Mouse (Mus musculus) G1E (cell line): ENCODE data around the gene Olfr640. TPM values are rescaled to one million over a fixed set of nuclear protein-coding genes. Genes with fewer than 3 reads are reported as not detected.

Experiments
- ATAC-seq: 2 replicates; pipeline ENCODE4 v1.8.0; 2016; ENCODE audit warnings: mild to moderate bottlenecking; ENCODE audit not compliant: insufficient number of reproducible peaks, poor library complexity, low FRiP score, severe bottlenecking; ENCODE audit errors: extremely low read depth
- DNase-seq: peaks from one replicate; pipeline ENCODE4 v3.0.0; 2012; ENCODE audit warnings: low spot score
- H3K27me3 ChIP-seq: 2 replicates; pipeline ENCODE4 v1.6.1; 2012; ENCODE audit warnings: mild to moderate bottlenecking, low read length, inconsistent platforms; ENCODE audit not compliant: insufficient read depth
- H3K36me3 ChIP-seq: replicated peaks from 2 replicates; pipeline ENCODE3; 2012; ENCODE audit warnings: mild to moderate bottlenecking, inconsistent platforms
- H3K4me1 ChIP-seq: 2 replicates; pipeline ENCODE4 v1.6.1; 2012; ENCODE audit warnings: low read depth, low read length, inconsistent platforms, mixed read lengths; ENCODE audit not compliant: insufficient read depth
- H3K4me3 ChIP-seq: 2 replicates; pipeline ENCODE4 v1.5.1; 2012; ENCODE audit warnings: low read depth, mild to moderate bottlenecking, inconsistent platforms, low read length, moderate library complexity, mixed read lengths
- H3K9me3 ChIP-seq: replicated peaks from 2 replicates; pipeline ENCODE4 v1.6.1; 2012; ENCODE audit warnings: inconsistent platforms
- CTCF ChIP-seq: IDR thresholded peaks from 2 replicates; pipeline ENCODE4 v1.5.1; 2012; ENCODE audit warnings: low read depth, low read length, inconsistent platforms, mixed read lengths
- GATA1 ChIP-seq: IDR thresholded peaks from 2 replicates; pipeline ENCODE4 v1.6.1; 2012; ENCODE audit warnings: borderline replicate concordance, low read length, inconsistent platforms, mixed read lengths
- GATA2 ChIP-seq: IDR thresholded peaks from 2 replicates; pipeline ENCODE4 v1.6.1; 2012; ENCODE audit warnings: low read depth, low read length, inconsistent platforms, borderline replicate concordance
- POLR2AphosphoS5 ChIP-seq: IDR thresholded peaks from 2 replicates; pipeline ENCODE4 v1.6.1; 2012; ENCODE audit warnings: low read depth, low read length, inconsistent platforms; ENCODE audit not compliant: insufficient replicate concordance
- TAL1 ChIP-seq: conservative IDR thresholded peaks from 2 replicates; pipeline ENCODE4 v1.6.1; 2012; ENCODE audit warnings: low read depth, low read length, inconsistent platforms, mixed read lengths
- polyA plus RNA-seq: library from polyadenylated mRNA; stranded (reverse); fragments of >175 nt; gene quantifications from 2 replicates; pipeline ENCODE4 v1.2.3, GENCODE M21; 2012
- total RNA-seq, 2 experiments: library from RNA; stranded (forward) in 1 of 2; stranded (reverse) in 1 of 2; fragments of 200-1000 nt in 1 of 2; fragments of >200 nt in 1 of 2; fragmentation: Nextera tagmentation in 1 of 2; gene quantifications; 2 replicates each; pipeline ENCODE4 v1.2.3; 2014 to 2017

Olfr640 gene
- total and polyA plus RNA-seq, 3 experiments = 0.11 TPM; not detected in 2

GRCm38 (mm10) chr7:104026978-104027377, 1.6 kb upstream of the Olfr640 start:
- H3K36me3 ChIP-seq = no peaks in the 10 kb centered on the region
- no peaks in the 10 kb centered on the region for H3K9me3 ChIP-seq
- no peak for ATAC-seq
- H3K4me3 ChIP-seq = no peak overlapping the region
- H3K27me3 ChIP-seq = peaks cover 2% of the 10 kb centered on the region; the same call in 1 of the 2 replicates
- no peak for TF ChIP-seq POLR2AphosphoS5
- TF ChIP-seq CTCF = no peak
- no peak for TF ChIP-seq GATA2
- no peak for TF ChIP-seq GATA1
- no peak for TF ChIP-seq TAL1
- no peak for DNase-seq
- no peaks in the 10 kb centered on the region for H3K4me1 ChIP-seq

GRCm38 (mm10) chr7:104021651-104022050, 3.7 kb downstream of the Olfr640 start:
- ATAC-seq (no peak), DNase-seq (no peak)

GRCm38 (mm10) chr7:104018953-104019352, 6.4 kb downstream of the Olfr640 start:
- H3K4me1 ChIP-seq = no peaks in the 10 kb centered on the region
- H3K9me3 ChIP-seq = no peaks in the 10 kb centered on the region
- H3K27me3 ChIP-seq = no peaks in the 10 kb centered on the region
- ATAC-seq = no peak
- DNase-seq = no peak
- H3K36me3 ChIP-seq = no peaks in the 10 kb centered on the region
- no peak for TF ChIP-seq POLR2AphosphoS5
- TF ChIP-seq GATA2 = no peak
- no peak for TF ChIP-seq GATA1
- TF ChIP-seq TAL1 = no peak
- no peak for TF ChIP-seq CTCF
- H3K4me3 ChIP-seq = no peak overlapping the region

More at GRCm38 (mm10) chr7:104021651-104022050, 3.7 kb downstream of the Olfr640 start:
- H3K4me1 ChIP-seq = no peaks in the 10 kb centered on the region
- no peaks in the 10 kb centered on the region for H3K36me3 ChIP-seq
- TF ChIP-seq CTCF (no peak), TAL1 (no peak), GATA2 (no peak), POLR2AphosphoS5 (no peak), GATA1 (no peak)
- no peaks in the 10 kb centered on the region for H3K9me3 ChIP-seq
- H3K4me3 ChIP-seq = no peak overlapping the region
- H3K27me3 ChIP-seq = peaks cover 2% of the 10 kb centered on the region; the same call in 1 of the 2 replicates

GRCm38 (mm10) chr7:104017203-104017602, 8.2 kb downstream of the Olfr640 start, which contains the start of gene Olfr639:
Gene Olfr639 (minus strand): TSS chr7:104017303.
- H3K27me3 ChIP-seq = no peaks in the 10 kb centered on the region
- DNase-seq (no peak), ATAC-seq (no peak)
- H3K9me3 ChIP-seq = no peaks in the 10 kb centered on the region
- TF ChIP-seq POLR2AphosphoS5 = no peak
- TF ChIP-seq TAL1 = no peak
- no peak for TF ChIP-seq GATA1
- no peak for TF ChIP-seq CTCF
- TF ChIP-seq GATA2 = no peak
- no peak within 1 kb of the TSS for H3K4me3 ChIP-seq
- H3K4me1 ChIP-seq = no peaks in the 10 kb centered on the region
- H3K36me3 ChIP-seq = no peaks in the 10 kb centered on the region

GRCm38 (mm10) chr7:103999124-103999523, 26.2 kb downstream of the Olfr640 start:
- Histone ChIP-seq H3K9me3 (no peaks in the 10 kb centered on the region), H3K36me3 (no peaks in the 10 kb centered on the region), H3K4me1 (no peaks in the 10 kb centered on the region), H3K27me3 (no peaks in the 10 kb centered on the region), H3K4me3 (no peak overlapping the region)
- DNase-seq (no peak), ATAC-seq (no peak)
- TF ChIP-seq TAL1 = no peak
- TF ChIP-seq GATA2 = no peak
- no peak for TF ChIP-seq POLR2AphosphoS5

GRCm38 (mm10) chr7:103998446-103998845, 26.9 kb downstream of the Olfr640 start, which contains the start of gene Olfr638:
Gene Olfr638 (plus strand): TSS chr7:103998746.
- no peak for DNase-seq
- H3K4me3 ChIP-seq = no peak within 1 kb of the TSS
- H3K36me3 ChIP-seq = no peaks in the 10 kb centered on the region
- no peaks in the 10 kb centered on the region for H3K4me1 ChIP-seq
- no peaks in the 10 kb centered on the region for H3K9me3 ChIP-seq
- ATAC-seq = no peak
- no peaks in the 10 kb centered on the region for H3K27me3 ChIP-seq
- TF ChIP-seq POLR2AphosphoS5 = no peak
- no peak for TF ChIP-seq CTCF
- no peak for TF ChIP-seq GATA2
- no peak for TF ChIP-seq TAL1

- Histone ChIP-seq H3K9me3 (no peaks in the 10 kb centered on the region), H3K4me1 (no peaks in the 10 kb centered on the region), H3K4me3 (no peak overlapping the region), H3K27me3 (no peaks in the 10 kb centered on the region), H3K36me3 (no peaks in the 10 kb centered on the region)
- no peak for TF ChIP-seq POLR2AphosphoS5
- no peak for TF ChIP-seq TAL1
- TF ChIP-seq GATA1 = no peak
- no peak for TF ChIP-seq CTCF
- no peak for TF ChIP-seq GATA2
- DNase-seq (no peak), ATAC-seq (no peak)
These were observed 53.6 kb downstream of the Olfr640 start for GRCm38 (mm10) chr7:103971782-103972181.
